Mouse (Mus musculus): ENCODE measurements around the gene Bsn. TPM values are rescaled to one million over a fixed set of nuclear protein-coding genes. Genes with fewer than 3 reads are reported as not detected.
A peak's percentile ranks its signal among the peaks of the same experiment; 100 is the strongest.
"Not testable (repeated sequence)": the region's sequence is repeated elsewhere in the genome, so short reads cannot be mapped to it uniquely, and the experiment has no call there.

The Bsn gene
- polyA plus RNA-seq, 1 experiment from 2014 or later = 4.4 TPM

GRCm38 (mm10) chr9:108139169-108139962 is 50.8 kb downstream of the Bsn start:
- no peak for ATAC-seq (ENCODE audit: low FRiP score)
- H3K27ac ChIP-seq (ENCODE audit: low read depth, low read length) = no peak overlapping the region
- DNase-seq (ENCODE audit: low spot score) = no peak
- H3K4me2 ChIP-seq (replicated peaks; ENCODE audit: low read depth, low read length) = no peak overlapping the region
- no peak overlapping the region for H3K9ac ChIP-seq (ENCODE audit: low read depth, low read length)
- no peaks in the 10 kb centered on the region for H3K4me1 ChIP-seq (replicated peaks; ENCODE audit: control insufficient read depth, insufficient read depth, low read length)
- H3K27me3 ChIP-seq (ENCODE audit: control insufficient read depth, insufficient read depth, low read length) = no peaks in the 10 kb centered on the region
- H3K4me3 ChIP-seq (ENCODE audit: low read depth, low read length) = no peak overlapping the region
- 83% methylated on average over 17 of the region's 17 CpGs for WGBS
- no peaks in the 10 kb centered on the region for H3K36me3 ChIP-seq (ENCODE audit: control insufficient read depth, insufficient read depth, low read length)
- no peaks in the 10 kb centered on the region for H3K9me3 ChIP-seq (ENCODE audit: control insufficient read depth, low read length)

GRCm38 (mm10) chr9:108138118-108138517 is 52.1 kb downstream of the Bsn start:
- Histone ChIP-seq H3K9ac (ENCODE audit: low read depth, low read length) (no peak overlapping the region), H3K36me3 (ENCODE audit: control insufficient read depth, insufficient read depth, low read length) (no peaks in the 10 kb centered on the region), H3K27me3 (ENCODE audit: control insufficient read depth, insufficient read depth, low read length) (no peaks in the 10 kb centered on the region), H3K27ac (ENCODE audit: low read depth, low read length) (no peak overlapping the region), H3K4me1 (replicated peaks; ENCODE audit: control insufficient read depth, insufficient read depth, low read length) (no peaks in the 10 kb centered on the region), H3K4me2 (replicated peaks; ENCODE audit: low read depth, low read length) (no peak overlapping the region), H3K4me3 (ENCODE audit: low read depth, low read length) (no peak overlapping the region), H3K9me3 (ENCODE audit: control insufficient read depth, low read length) (no peaks in the 10 kb centered on the region)
- ATAC-seq (ENCODE audit: low FRiP score) (no peak), DNase-seq (ENCODE audit: low spot score) (no peak)
- WGBS = 82% methylated on average over 6 of the region's 6 CpGs

- Histone ChIP-seq H3K4me1 (replicated peaks; ENCODE audit: control insufficient read depth, insufficient read depth, low read length) (no peaks in the 10 kb centered on the region), H3K4me2 (replicated peaks; ENCODE audit: low read depth, low read length) (no peak overlapping the region), H3K27ac (ENCODE audit: low read depth, low read length) (no peak overlapping the region), H3K4me3 (ENCODE audit: low read depth, low read length) (no peak overlapping the region), H3K36me3 (ENCODE audit: control insufficient read depth, insufficient read depth, low read length) (no peaks in the 10 kb centered on the region), H3K9me3 (ENCODE audit: control insufficient read depth, low read length) (no peaks in the 10 kb centered on the region), H3K9ac (ENCODE audit: low read depth, low read length) (no peak overlapping the region), H3K27me3 (ENCODE audit: control insufficient read depth, insufficient read depth, low read length) (no peaks in the 10 kb centered on the region)
- DNase-seq (ENCODE audit: low spot score) (no peak), ATAC-seq (ENCODE audit: low FRiP score) (no peak)
- WGBS = 58% methylated on average over 17 of the region's 17 CpGs
These were observed 52.7 kb downstream of the Bsn start for GRCm38 (mm10) chr9:108137523-108137922.

- Histone ChIP-seq H3K4me1 (replicated peaks; ENCODE audit: control insufficient read depth, insufficient read depth, low read length) (no peaks in the 10 kb centered on the region), H3K36me3 (ENCODE audit: control insufficient read depth, insufficient read depth, low read length) (no peaks in the 10 kb centered on the region), H3K27ac (ENCODE audit: low read depth, low read length) (no peak overlapping the region), H3K4me2 (replicated peaks; ENCODE audit: low read depth, low read length) (no peak overlapping the region), H3K9ac (ENCODE audit: low read depth, low read length) (no peak overlapping the region), H3K4me3 (ENCODE audit: low read depth, low read length) (no peak overlapping the region), H3K9me3 (ENCODE audit: control insufficient read depth, low read length) (no peaks in the 10 kb centered on the region), H3K27me3 (ENCODE audit: control insufficient read depth, insufficient read depth, low read length) (no peaks in the 10 kb centered on the region)
- ATAC-seq (ENCODE audit: low FRiP score) = no peak
- DNase-seq (ENCODE audit: low spot score) = no peak
- 92% methylated on average over 6 of the region's 6 CpGs for WGBS
These were observed 53.2 kb downstream of the Bsn start for GRCm38 (mm10) chr9:108136930-108137462.

GRCm38 (mm10) chr9:108136225-108136624 is 54.0 kb downstream of the Bsn start:
- WGBS = 29% methylated on average over 1 of the region's 1 CpGs
- no peaks in the 10 kb centered on the region for H3K27me3 ChIP-seq (ENCODE audit: control insufficient read depth, insufficient read depth, low read length)
- H3K4me2 ChIP-seq (replicated peaks; ENCODE audit: low read depth, low read length) = no peak overlapping the region
- ATAC-seq (ENCODE audit: low FRiP score) = no peak
- no peak overlapping the region for H3K4me3 ChIP-seq (ENCODE audit: low read depth, low read length)
- H3K4me1 ChIP-seq (replicated peaks; ENCODE audit: control insufficient read depth, insufficient read depth, low read length) = no peaks in the 10 kb centered on the region
- H3K9ac ChIP-seq (ENCODE audit: low read depth, low read length) = no peak overlapping the region
- no peaks in the 10 kb centered on the region for H3K36me3 ChIP-seq (ENCODE audit: control insufficient read depth, insufficient read depth, low read length)
- peak; percentile 53 for DNase-seq (ENCODE audit: low spot score)
- H3K27ac ChIP-seq (ENCODE audit: low read depth, low read length) = no peak overlapping the region
- no peaks in the 10 kb centered on the region for H3K9me3 ChIP-seq (ENCODE audit: control insufficient read depth, low read length)

- not testable (repeated sequence) for H3K27me3 ChIP-seq (ENCODE audit: control insufficient read depth, insufficient read depth, low read length); ATAC-seq (ENCODE audit: low FRiP score); H3K36me3 ChIP-seq (ENCODE audit: control insufficient read depth, insufficient read depth, low read length); H3K9ac ChIP-seq (ENCODE audit: low read depth, low read length); H3K4me2 ChIP-seq (replicated peaks; ENCODE audit: low read depth, low read length); H3K4me3 ChIP-seq (ENCODE audit: low read depth, low read length); H3K9me3 ChIP-seq (ENCODE audit: control insufficient read depth, low read length); DNase-seq (ENCODE audit: low spot score); H3K4me1 ChIP-seq (replicated peaks; ENCODE audit: control insufficient read depth, insufficient read depth, low read length); H3K27ac ChIP-seq (ENCODE audit: low read depth, low read length)
- WGBS = 95% methylated on average over 3 of the region's 3 CpGs
These were observed 54.5 kb downstream of the Bsn start for GRCm38 (mm10) chr9:108135679-108136078.

- Histone ChIP-seq H3K9ac (ENCODE audit: low read depth, low read length) (no peak overlapping the region), H3K27me3 (ENCODE audit: control insufficient read depth, insufficient read depth, low read length) (no peaks in the 10 kb centered on the region), H3K9me3 (ENCODE audit: control insufficient read depth, low read length) (no peaks in the 10 kb centered on the region), H3K36me3 (ENCODE audit: control insufficient read depth, insufficient read depth, low read length) (no peaks in the 10 kb centered on the region), H3K4me1 (replicated peaks; ENCODE audit: control insufficient read depth, insufficient read depth, low read length) (no peaks in the 10 kb centered on the region), H3K27ac (ENCODE audit: low read depth, low read length) (no peak overlapping the region), H3K4me3 (ENCODE audit: low read depth, low read length) (no peak overlapping the region), H3K4me2 (replicated peaks; ENCODE audit: low read depth, low read length) (no peak overlapping the region)
- no peak for ATAC-seq (ENCODE audit: low FRiP score)
- no peak for DNase-seq (ENCODE audit: low spot score)
- WGBS = 80% methylated on average over 1 of the region's 1 CpGs
These were observed 56.7 kb downstream of the Bsn start for GRCm38 (mm10) chr9:108133478-108133877.

GRCm38 (mm10) chr9:108132373-108132772 is 57.8 kb downstream of the Bsn start:
- ATAC-seq (ENCODE audit: low FRiP score) = no peak
- no peaks in the 10 kb centered on the region for H3K9me3 ChIP-seq (ENCODE audit: control insufficient read depth, low read length)
- H3K4me1 ChIP-seq (replicated peaks; ENCODE audit: control insufficient read depth, insufficient read depth, low read length) = no peaks in the 10 kb centered on the region
- no peaks in the 10 kb centered on the region for H3K27me3 ChIP-seq (ENCODE audit: control insufficient read depth, insufficient read depth, low read length)
- no peak overlapping the region for H3K9ac ChIP-seq (ENCODE audit: low read depth, low read length)
- H3K4me3 ChIP-seq (ENCODE audit: low read depth, low read length) = no peak overlapping the region
- DNase-seq (ENCODE audit: low spot score) = no peak
- WGBS = 94% methylated on average over 3 of the region's 3 CpGs
- H3K36me3 ChIP-seq (ENCODE audit: control insufficient read depth, insufficient read depth, low read length) = no peaks in the 10 kb centered on the region
- no peak overlapping the region for H3K4me2 ChIP-seq (replicated peaks; ENCODE audit: low read depth, low read length)
- H3K27ac ChIP-seq (ENCODE audit: low read depth, low read length) = no peak overlapping the region

GRCm38 (mm10) chr9:108131502-108131901 is 58.7 kb downstream of the Bsn start:
- no peak overlapping the region for H3K4me3 ChIP-seq (ENCODE audit: low read depth, low read length)
- DNase-seq (ENCODE audit: low spot score) (no peak), ATAC-seq (ENCODE audit: low FRiP score) (no peak)
- no peak overlapping the region for H3K27ac ChIP-seq (ENCODE audit: low read depth, low read length)
- H3K36me3 ChIP-seq (ENCODE audit: control insufficient read depth, insufficient read depth, low read length) = no peaks in the 10 kb centered on the region
- H3K4me1 ChIP-seq (replicated peaks; ENCODE audit: control insufficient read depth, insufficient read depth, low read length) = no peaks in the 10 kb centered on the region
- H3K9ac ChIP-seq (ENCODE audit: low read depth, low read length) = no peak overlapping the region
- no peaks in the 10 kb centered on the region for H3K27me3 ChIP-seq (ENCODE audit: control insufficient read depth, insufficient read depth, low read length)
- H3K9me3 ChIP-seq (ENCODE audit: control insufficient read depth, low read length) = no peaks in the 10 kb centered on the region
- H3K4me2 ChIP-seq (replicated peaks; ENCODE audit: low read depth, low read length) = no peak overlapping the region
- WGBS = 87% methylated on average over 5 of the region's 5 CpGs
